Mouse (Mus musculus): ENCODE results near the gene Rapgef5.

Gene Rapgef5

GRCm38 (mm10) chr12:117666391-117666790 lies 150.1 kb downstream of the Rapgef5 start:
- no peak for DNase-seq (ENCODE audit: low read depth in 1 of 2, low spot score in 2 of 2)

DNA sequence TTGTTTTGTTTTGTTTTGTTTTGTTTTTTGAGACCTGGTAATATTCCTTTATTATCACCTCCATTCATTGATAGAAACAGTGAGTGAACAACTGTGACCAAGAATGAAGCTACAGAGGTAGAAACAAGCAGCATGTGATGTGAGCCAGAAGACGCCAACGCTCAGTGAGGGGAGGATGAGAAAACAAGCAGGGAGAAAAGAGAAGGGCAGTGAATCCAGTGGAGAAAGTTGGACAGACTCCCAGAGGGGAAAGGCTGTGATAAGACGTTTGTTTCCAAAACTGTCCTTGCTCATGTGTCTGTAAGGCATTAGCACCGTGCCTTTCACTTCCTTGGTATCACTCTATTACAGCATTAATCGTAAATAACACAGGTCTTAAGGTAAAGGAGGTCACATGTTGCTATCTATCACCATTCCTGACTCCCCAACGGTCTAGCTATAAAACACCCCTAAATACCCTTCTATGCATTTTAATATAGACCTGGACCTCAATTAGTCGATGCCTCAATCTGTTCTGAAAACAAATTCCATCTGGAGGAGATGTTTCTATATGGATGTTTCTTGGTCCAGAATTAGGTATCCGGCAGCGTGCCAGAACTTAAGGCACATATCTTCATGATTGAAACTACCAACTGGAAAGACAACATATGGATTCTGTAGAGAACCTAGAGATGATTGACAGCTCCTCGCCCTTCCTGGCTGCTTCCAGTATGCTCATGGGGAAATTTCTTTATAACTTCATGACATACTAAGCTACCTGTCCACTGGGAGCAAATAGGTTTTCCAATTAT lies 153.5 kb downstream of the Rapgef5 start:
- no peak for DNase-seq (ENCODE audit: low read depth in 1 of 2, low spot score in 2 of 2)

DNA sequence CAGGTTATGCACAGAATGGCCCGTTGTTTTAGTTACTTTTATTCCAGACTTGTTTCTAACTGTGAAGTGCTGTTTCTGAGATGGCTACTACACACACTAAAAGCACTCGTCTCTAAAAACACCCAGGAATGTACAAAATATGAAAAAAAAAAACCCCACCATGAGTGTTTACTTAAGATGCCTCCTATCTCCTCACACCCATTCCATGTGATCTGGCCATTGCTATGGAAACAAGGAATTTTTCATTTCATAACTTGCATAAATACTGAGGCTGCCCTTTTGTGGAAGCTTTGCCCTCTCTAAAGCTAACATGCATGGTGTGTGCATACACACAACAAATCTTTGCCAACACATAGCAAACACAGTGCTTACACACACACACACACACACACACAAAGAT lies 156.9 kb downstream of the Rapgef5 start:
- no peak for DNase-seq (ENCODE audit: low read depth in 1 of 2, low spot score in 2 of 2)

DNA sequence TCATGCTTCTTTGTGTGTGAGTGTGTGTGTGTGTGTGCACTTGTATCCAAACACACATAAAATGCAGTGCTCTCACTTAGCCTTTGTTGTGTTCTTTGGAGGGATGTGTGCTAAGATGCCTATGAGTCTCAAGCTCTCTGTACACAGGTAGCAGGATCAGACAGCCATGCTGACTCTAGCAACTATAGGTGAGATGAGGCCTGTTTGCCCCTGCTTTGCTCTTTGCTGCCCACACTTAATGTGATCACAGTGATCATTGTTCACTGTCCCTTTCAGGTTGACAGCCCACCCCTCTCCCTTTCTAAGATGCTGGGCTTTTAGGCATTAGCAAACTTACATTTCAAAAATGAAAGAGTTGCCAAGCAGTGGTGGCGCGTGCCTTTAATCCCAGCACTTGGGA lies 158.2 kb downstream of the Rapgef5 start:
- no peak for DNase-seq (ENCODE audit: low read depth in 1 of 2, low spot score in 2 of 2)

- DNase-seq (ENCODE audit: low read depth in 1 of 2, low spot score in 2 of 2) = no peak
Measured at GRCm38 (mm10) chr12:117676265-117676664, 160.0 kb downstream of the Rapgef5 start.

- no peak for DNase-seq (ENCODE audit: low read depth in 1 of 2, low spot score in 2 of 2)
Measured at GRCm38 (mm10) chr12:117678916-117679315, 162.6 kb downstream of the Rapgef5 start.

DNA sequence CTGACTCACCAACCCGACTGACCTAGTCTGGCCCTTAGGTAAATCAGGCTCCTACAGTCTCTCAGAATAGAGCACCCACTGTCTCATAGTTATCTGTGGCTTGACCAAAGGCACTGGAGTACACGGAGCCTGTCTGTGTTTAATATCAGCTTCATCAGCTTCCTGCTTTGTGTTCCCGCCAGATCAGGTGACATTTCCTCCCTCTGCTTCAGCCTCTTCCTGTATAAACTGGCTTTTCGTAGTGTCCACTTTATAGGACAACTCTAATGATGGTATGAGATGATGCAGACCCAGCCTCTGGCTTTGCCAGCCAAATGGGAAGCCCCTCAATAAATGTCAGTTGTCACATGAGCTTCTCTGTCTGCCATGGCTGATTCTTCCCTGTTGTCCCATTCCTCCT lies 163.5 kb downstream of the Rapgef5 start:
- no peak for DNase-seq (ENCODE audit: low read depth in 1 of 2, low spot score in 2 of 2)

DNA sequence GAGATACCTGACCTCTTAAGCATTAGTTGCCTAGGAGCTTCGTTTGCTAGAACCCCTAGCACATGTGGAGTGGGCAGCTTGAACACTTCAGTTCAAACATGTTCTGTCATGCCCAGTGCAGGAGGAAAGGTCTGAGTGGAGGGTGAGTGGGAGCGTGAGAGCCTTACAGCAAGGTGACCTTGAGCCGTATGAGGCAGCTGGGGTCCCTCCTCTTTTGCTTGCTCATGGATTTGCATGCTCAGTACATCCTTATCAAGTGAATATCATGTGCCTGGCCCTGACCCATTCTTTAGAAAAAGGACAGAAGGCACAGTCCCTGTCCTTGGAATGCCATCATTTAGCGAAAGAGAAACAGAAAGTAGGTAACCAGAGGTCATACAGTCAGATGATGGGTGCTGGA lies 165.0 kb downstream of the Rapgef5 start:
- DNase-seq (ENCODE audit: low read depth in 1 of 2, low spot score in 2 of 2) = no peak

DNA sequence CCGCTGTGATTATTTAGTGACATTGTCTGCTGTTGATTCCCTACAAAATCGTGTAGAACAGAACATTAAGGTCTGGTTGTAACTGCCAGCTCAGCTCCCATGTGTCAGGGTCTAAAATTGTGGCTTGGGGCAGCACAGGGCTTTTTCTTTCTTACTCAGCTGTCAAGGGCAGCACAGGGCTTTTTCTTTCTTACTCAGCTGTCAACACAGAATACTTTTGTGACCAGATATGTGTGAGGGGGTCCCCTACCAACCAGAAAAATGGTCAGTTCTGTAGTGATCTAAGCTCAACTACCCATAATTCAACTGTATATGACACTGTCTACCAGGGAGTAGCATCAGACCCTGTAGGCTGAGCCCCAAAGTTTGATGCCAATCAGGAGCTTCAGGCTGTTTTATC lies 167.1 kb downstream of the Rapgef5 start:
- DNase-seq (ENCODE audit: low read depth in 1 of 2, low spot score in 2 of 2) = no peak

DNA sequence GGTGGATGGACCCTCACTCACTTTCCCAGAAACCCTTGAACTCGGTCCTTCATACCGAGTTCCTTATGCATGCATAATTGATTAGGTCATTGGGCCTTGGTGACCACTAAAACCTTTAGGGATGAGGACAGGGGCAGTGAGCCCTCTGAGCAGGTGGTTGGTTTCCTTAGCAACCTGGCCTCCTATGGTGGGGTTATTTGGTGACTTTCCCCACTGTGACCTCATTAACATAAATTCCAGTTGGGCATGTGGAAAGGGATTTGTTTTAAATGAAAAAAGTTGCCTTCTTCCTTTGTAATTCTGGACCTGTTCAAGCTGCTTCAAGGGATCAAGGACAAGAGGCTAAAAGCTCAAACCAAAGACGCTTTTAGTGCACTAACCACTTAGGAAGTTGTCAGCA lies 167.7 kb downstream of the Rapgef5 start:
- DNase-seq (ENCODE audit: low read depth in 1 of 2, low spot score in 2 of 2) = no peak

GRCm38 (mm10) chr12:117684788-117685187 lies 168.5 kb downstream of the Rapgef5 start:
- DNase-seq (ENCODE audit: low read depth in 1 of 2, low spot score in 2 of 2) = no peak

DNA sequence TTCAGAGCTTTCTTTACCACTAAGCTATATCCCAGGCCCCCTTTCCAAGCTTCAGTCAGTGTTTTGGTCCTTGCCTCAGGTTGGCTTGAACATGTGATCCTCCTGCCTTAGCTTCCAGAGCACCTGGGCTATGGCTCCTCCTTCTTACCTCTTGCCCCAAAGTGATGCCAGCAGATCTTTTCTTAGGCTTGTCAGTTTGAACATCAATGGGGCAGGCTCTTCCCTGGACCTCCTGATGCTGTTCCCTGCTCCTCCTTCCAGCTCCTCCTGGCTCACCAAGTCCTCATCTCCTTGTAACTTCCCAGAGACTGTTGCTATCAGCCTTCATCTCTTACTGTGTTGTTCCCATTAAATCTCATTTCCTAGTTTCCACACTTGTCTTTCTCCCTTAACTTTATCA lies 169.1 kb downstream of the Rapgef5 start:
- DNase-seq (ENCODE audit: low read depth in 1 of 2, low spot score in 2 of 2) = no peak

DNA sequence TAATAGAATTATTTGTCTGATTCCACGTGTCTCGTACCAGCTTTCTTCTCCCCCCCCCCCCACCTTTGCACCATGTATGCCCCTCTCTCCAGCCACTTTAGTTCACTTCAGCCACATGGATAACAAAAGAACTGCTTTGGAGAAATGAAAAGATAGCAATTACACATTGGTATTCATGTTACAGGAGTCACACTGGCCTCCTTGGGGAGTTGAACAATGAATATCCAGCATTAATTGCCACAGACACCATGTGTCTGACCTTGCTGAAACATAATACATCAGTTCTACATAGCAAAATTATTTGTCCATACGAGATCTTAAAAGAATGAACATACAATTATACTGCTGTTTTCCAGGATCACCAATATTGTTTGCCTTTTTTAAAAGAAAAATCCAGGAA lies 170.5 kb downstream of the Rapgef5 start:
- no peak for DNase-seq (ENCODE audit: low read depth in 1 of 2, low spot score in 2 of 2)

- no peak for DNase-seq (ENCODE audit: low read depth in 1 of 2, low spot score in 2 of 2)
Measured at GRCm38 (mm10) chr12:117688655-117689548, 172.6 kb downstream of the Rapgef5 start.

GRCm38 (mm10) chr12:117691336-117691735 lies 175.1 kb downstream of the Rapgef5 start:
- DNase-seq (ENCODE audit: low read depth in 1 of 2, low spot score in 2 of 2) = no peak

DNA sequence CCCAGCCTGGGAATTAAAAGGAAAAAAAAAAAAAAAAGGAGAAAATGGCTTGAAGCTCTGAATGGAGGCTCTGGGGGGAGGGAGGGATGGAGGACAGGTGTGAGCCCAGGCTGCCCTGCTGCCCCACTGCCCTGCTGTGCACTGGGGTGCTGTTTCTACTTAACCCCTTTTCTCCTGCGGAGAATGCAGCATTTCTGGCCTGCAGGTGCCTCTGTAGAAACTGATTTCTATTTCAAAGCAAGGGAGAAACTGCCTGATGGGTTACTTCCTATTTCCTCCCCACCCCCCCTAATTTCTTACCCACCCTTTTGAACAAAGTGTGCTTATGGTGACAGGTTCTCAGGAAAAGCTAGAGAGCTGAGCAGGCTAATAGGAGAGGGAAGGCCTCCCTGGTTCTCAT lies 176.5 kb downstream of the Rapgef5 start:
- no peak for DNase-seq (ENCODE audit: low read depth in 1 of 2, low spot score in 2 of 2)

GRCm38 (mm10) chr12:117699950-117700665 lies 183.8 kb downstream of the Rapgef5 start:
- DNase-seq (ENCODE audit: low read depth in 1 of 2, low spot score in 2 of 2) = no peak

DNA sequence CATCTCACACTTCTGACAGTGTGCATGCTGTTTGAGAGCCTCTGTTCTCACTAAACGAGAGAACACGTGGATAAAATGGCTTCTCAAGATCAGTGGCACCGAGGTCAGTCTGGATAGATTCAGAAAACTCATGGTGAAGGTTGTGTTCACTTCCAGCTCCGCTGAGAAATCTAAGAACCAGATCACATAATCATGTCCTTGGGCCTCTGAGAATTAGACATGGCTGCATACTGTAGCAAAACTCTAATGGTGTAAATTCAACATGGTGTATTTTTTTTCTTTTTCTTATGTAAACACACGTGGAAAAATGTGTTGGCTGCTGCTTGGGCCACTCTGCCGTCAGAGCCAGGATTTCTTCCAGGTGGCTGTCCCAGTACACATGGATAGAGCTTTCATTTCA lies 184.6 kb downstream of the Rapgef5 start:
- DNase-seq (ENCODE audit: low read depth in 1 of 2, low spot score in 2 of 2) = no peak

GRCm38 (mm10) chr12:117702291-117702690 lies 186.0 kb downstream of the Rapgef5 start:
- no peak for DNase-seq (ENCODE audit: low read depth in 1 of 2, low spot score in 2 of 2)

GRCm38 (mm10) chr12:117702928-117703327 lies 186.6 kb downstream of the Rapgef5 start:
- no peak for DNase-seq (ENCODE audit: low read depth in 1 of 2, low spot score in 2 of 2)

DNA sequence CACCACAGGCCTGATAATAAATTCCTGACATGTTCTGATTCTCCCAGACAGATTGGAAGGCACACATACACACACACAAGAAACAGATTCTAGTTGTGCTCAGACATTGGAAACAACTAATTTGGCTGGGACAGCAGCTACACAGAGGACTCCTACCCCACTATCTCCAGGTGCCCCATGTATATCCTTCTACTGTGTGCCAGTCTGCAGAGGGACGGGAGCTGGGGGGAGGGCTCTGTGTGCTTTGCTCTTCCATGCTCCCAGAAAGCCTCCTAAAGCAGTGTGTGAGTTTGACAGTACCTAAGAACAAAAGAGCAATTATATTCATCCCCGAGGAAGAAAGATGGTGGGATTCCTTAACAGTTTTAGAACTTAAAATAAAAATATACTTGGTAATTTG lies 187.1 kb downstream of the Rapgef5 start:
- DNase-seq (ENCODE audit: low read depth in 1 of 2, low spot score in 2 of 2) = no peak

DNA sequence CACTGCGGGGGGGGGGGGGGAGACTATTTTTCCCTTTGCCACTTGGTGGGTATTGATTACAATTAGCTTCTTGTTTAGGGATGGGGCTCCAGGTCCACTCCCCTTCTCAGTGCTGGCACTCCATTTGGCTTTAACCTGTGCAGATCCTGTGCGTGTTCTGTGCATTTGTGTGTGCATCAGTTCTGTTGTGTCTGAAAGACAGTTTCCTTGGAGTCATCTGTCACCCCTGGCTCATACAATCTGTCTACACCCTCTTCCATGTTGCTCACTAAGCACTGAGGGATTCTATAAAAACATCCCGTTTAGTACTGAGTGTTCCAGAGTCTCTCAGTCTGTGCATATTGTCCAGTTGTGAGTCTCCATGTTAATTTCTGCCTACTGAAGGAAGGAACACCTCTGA lies 189.0 kb downstream of the Rapgef5 start:
- no peak for DNase-seq (ENCODE audit: low read depth in 1 of 2, low spot score in 2 of 2)
